Mouse (Mus musculus): ENCODE measurements around the gene Mybbp1a. TPM values are rescaled to one million over a fixed set of nuclear protein-coding genes. Genes with fewer than 3 reads are reported as not detected.
"Not testable (repeated sequence)": the region's sequence is repeated elsewhere in the genome, so short reads cannot be mapped to it uniquely, and the experiment has no call there.

Gene Mybbp1a
- polyA plus RNA-seq, 1 experiment from 2014 or later, result 61.9 TPM

GRCm38 (mm10) chr11:72421518-72422278 lies 19.5 kb upstream of the Mybbp1a start:
- Histone ChIP-seq H3K4me1 (ENCODE audit: control insufficient read depth in 2 of 2, insufficient read depth in 2 of 2, low read length in 2 of 2) (peaks cover 22 to 23% of the 10 kb centered on the region in 2 experiments), H3K27ac (replicated peaks in 1 of 2; ENCODE audit: control insufficient read depth in 1 of 2, insufficient read depth in 1 of 2, low read depth in 2 of 2, low read length in 2 of 2) (no peak overlapping the region), H3K27me3 (ENCODE audit: control insufficient read depth, insufficient read depth, low read length) (no peaks in the 10 kb centered on the region), H3K36me3 (ENCODE audit: control insufficient read depth, insufficient read depth, low read length) (no peaks in the 10 kb centered on the region), H3K4me3 (ENCODE audit: control insufficient read depth in 1 of 2, insufficient read depth in 1 of 2, low read depth in 1 of 2, low read length in 2 of 2) (no peak overlapping the region), H3K9ac (ENCODE audit: low read length) (no peak overlapping the region), H3K4me2 (ENCODE audit: low read length) (no peak overlapping the region), H3K9me3 (ENCODE audit: control insufficient read depth, low read length) (no peaks in the 10 kb centered on the region)
- 90% methylated on average over 11 of the region's 11 CpGs for WGBS
- ATAC-seq (ENCODE audit: insufficient number of reproducible peaks, insufficient read depth, low FRiP score, low read depth), result no peak

GRCm38 (mm10) chr11:72423686-72424085 lies 17.5 kb upstream of the Mybbp1a start:
- Histone ChIP-seq H3K9me3 (ENCODE audit: control insufficient read depth, low read length) (no peaks in the 10 kb centered on the region), H3K4me2 (ENCODE audit: low read length) (no peak overlapping the region), H3K4me3 (ENCODE audit: control insufficient read depth in 1 of 2, insufficient read depth in 1 of 2, low read depth in 1 of 2, low read length in 2 of 2) (no peak overlapping the region), H3K9ac (ENCODE audit: low read length) (no peak overlapping the region), H3K27me3 (ENCODE audit: control insufficient read depth, insufficient read depth, low read length) (no peaks in the 10 kb centered on the region), H3K4me1 (ENCODE audit: control insufficient read depth in 2 of 2, insufficient read depth in 2 of 2, low read length in 2 of 2) (peaks cover 3% of the 10 kb centered on the region in 2 experiments; a peak in 2 of 4 replicates), H3K36me3 (ENCODE audit: control insufficient read depth, insufficient read depth, low read length) (no peaks in the 10 kb centered on the region), H3K27ac (replicated peaks in 1 of 2; ENCODE audit: control insufficient read depth in 1 of 2, insufficient read depth in 1 of 2, low read depth in 2 of 2, low read length in 2 of 2) (no peak overlapping the region)
- 74% methylated on average over 4 of the region's 4 CpGs for WGBS
- no peak for ATAC-seq (ENCODE audit: insufficient number of reproducible peaks, insufficient read depth, low FRiP score, low read depth)

DNA sequence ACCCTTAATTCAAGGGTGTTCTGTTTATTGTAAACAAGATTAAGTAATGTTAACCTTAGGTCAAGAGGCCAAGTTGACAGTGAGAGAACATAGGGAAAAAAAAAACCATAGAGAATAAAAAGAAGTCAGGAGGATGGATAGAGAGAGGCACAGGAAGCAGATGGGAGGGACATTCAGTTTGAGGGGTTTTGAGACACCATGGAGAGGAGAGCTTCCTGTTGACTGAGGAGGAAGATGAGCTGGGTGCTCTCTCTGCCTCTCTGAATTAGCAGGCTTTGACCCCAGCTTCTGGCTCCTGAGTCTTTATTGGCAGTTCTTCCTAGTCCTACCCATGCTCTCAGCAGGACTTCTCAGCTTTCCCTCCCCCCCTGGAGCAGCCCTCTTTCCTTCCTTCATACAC lies 16.0 kb upstream of the Mybbp1a start:
- Histone ChIP-seq H3K4me1 (ENCODE audit: control insufficient read depth in 2 of 2, insufficient read depth in 2 of 2, low read length in 2 of 2) (0 out of 4 replicates have a peak, but pooled peaks cover 0 to 2% of the 10 kb centered on the region in 2 experiments), H3K4me2 (ENCODE audit: low read length) (no peak overlapping the region), H3K27me3 (ENCODE audit: control insufficient read depth, insufficient read depth, low read length) (no peaks in the 10 kb centered on the region), H3K4me3 (ENCODE audit: control insufficient read depth in 1 of 2, insufficient read depth in 1 of 2, low read depth in 1 of 2, low read length in 2 of 2) (no peak overlapping the region), H3K27ac (replicated peaks in 1 of 2; ENCODE audit: control insufficient read depth in 1 of 2, insufficient read depth in 1 of 2, low read depth in 2 of 2, low read length in 2 of 2) (no peak overlapping the region), H3K36me3 (ENCODE audit: control insufficient read depth, insufficient read depth, low read length) (no peaks in the 10 kb centered on the region), H3K9ac (ENCODE audit: low read length) (no peak overlapping the region), H3K9me3 (ENCODE audit: control insufficient read depth, low read length) (no peaks in the 10 kb centered on the region)
- ATAC-seq (ENCODE audit: insufficient number of reproducible peaks, insufficient read depth, low FRiP score, low read depth), result no peak

- Histone ChIP-seq H3K36me3 (ENCODE audit: control insufficient read depth, insufficient read depth, low read length) (no peaks in the 10 kb centered on the region), H3K4me2 (ENCODE audit: low read length) (no peak overlapping the region), H3K4me3 (ENCODE audit: control insufficient read depth in 1 of 2, insufficient read depth in 1 of 2, low read depth in 1 of 2, low read length in 2 of 2) (no peak overlapping the region), H3K4me1 (ENCODE audit: control insufficient read depth in 2 of 2, insufficient read depth in 2 of 2, low read length in 2 of 2) (0 out of 4 replicates have a peak, but pooled peaks cover 0 to 2% of the 10 kb centered on the region in 2 experiments), H3K9ac (ENCODE audit: low read length) (no peak overlapping the region), H3K27me3 (ENCODE audit: control insufficient read depth, insufficient read depth, low read length) (no peaks in the 10 kb centered on the region), H3K27ac (replicated peaks in 1 of 2; ENCODE audit: control insufficient read depth in 1 of 2, insufficient read depth in 1 of 2, low read depth in 2 of 2, low read length in 2 of 2) (no peak overlapping the region), H3K9me3 (ENCODE audit: control insufficient read depth, low read length) (no peaks in the 10 kb centered on the region)
- ATAC-seq (ENCODE audit: insufficient number of reproducible peaks, insufficient read depth, low FRiP score, low read depth), result no peak
Measured at GRCm38 (mm10) chr11:72426884-72427283, 14.3 kb upstream of the Mybbp1a start.

- no peaks in the 10 kb centered on the region for H3K9me3 ChIP-seq (ENCODE audit: control insufficient read depth, low read length)
- H3K4me2 ChIP-seq (ENCODE audit: low read length), result peak overlapping the region; percentile 47
- no peak overlapping the region for H3K4me3 ChIP-seq (ENCODE audit: control insufficient read depth in 1 of 2, insufficient read depth in 1 of 2, low read depth in 1 of 2, low read length in 2 of 2)
- H3K9ac ChIP-seq (ENCODE audit: low read length), result no peak overlapping the region
- ATAC-seq (ENCODE audit: insufficient number of reproducible peaks, insufficient read depth, low FRiP score, low read depth), result peak; percentile 35; the same call in 1 of the 2 replicates
- H3K36me3 ChIP-seq (ENCODE audit: control insufficient read depth, insufficient read depth, low read length), result no peaks in the 10 kb centered on the region
- no peak overlapping the region for H3K27ac ChIP-seq (replicated peaks in 1 of 2; ENCODE audit: control insufficient read depth in 1 of 2, insufficient read depth in 1 of 2, low read depth in 2 of 2, low read length in 2 of 2)
- 0 out of 4 replicates have a peak, but pooled peaks cover 0 to 2% of the 10 kb centered on the region in 2 experiments for H3K4me1 ChIP-seq (ENCODE audit: control insufficient read depth in 2 of 2, insufficient read depth in 2 of 2, low read length in 2 of 2)
- H3K27me3 ChIP-seq (ENCODE audit: control insufficient read depth, insufficient read depth, low read length), result no peaks in the 10 kb centered on the region
- WGBS, result 4% methylated on average over 5 of the region's 5 CpGs
Measured at GRCm38 (mm10) chr11:72428694-72429093, 12.5 kb upstream of the Mybbp1a start.

- H3K27ac ChIP-seq (replicated peaks in 1 of 2; ENCODE audit: control insufficient read depth in 1 of 2, insufficient read depth in 1 of 2, low read depth in 2 of 2, low read length in 2 of 2), result peak overlapping the region; percentile 34 to 83; a peak in 3 of 4 replicates
- peak; percentile 72 for ATAC-seq (ENCODE audit: insufficient number of reproducible peaks, insufficient read depth, low FRiP score, low read depth)
- no peaks in the 10 kb centered on the region for H3K36me3 ChIP-seq (ENCODE audit: control insufficient read depth, insufficient read depth, low read length)
- no peaks in the 10 kb centered on the region for H3K9me3 ChIP-seq (ENCODE audit: control insufficient read depth, low read length)
- H3K4me3 ChIP-seq (ENCODE audit: control insufficient read depth in 1 of 2, insufficient read depth in 1 of 2, low read depth in 1 of 2, low read length in 2 of 2), result peak overlapping the region; percentile 7 to 28; a peak in 2 of 4 replicates
- H3K4me2 ChIP-seq (ENCODE audit: low read length), result peak overlapping the region; percentile 47
- 0 out of 4 replicates have a peak, but pooled peaks cover 0 to 2% of the 10 kb centered on the region in 2 experiments for H3K4me1 ChIP-seq (ENCODE audit: control insufficient read depth in 2 of 2, insufficient read depth in 2 of 2, low read length in 2 of 2)
- no peaks in the 10 kb centered on the region for H3K27me3 ChIP-seq (ENCODE audit: control insufficient read depth, insufficient read depth, low read length)
- WGBS, result 37% methylated on average over 7 of the region's 7 CpGs
- no peak overlapping the region for H3K9ac ChIP-seq (ENCODE audit: low read length)
Measured at GRCm38 (mm10) chr11:72429288-72429690, 11.9 kb upstream of the Mybbp1a start.

GRCm38 (mm10) chr11:72430311-72431068 lies 10.7 kb upstream of the Mybbp1a start:
- H3K36me3 ChIP-seq (ENCODE audit: control insufficient read depth, insufficient read depth, low read length); H3K27ac ChIP-seq (replicated peaks in 1 of 2; ENCODE audit: control insufficient read depth in 1 of 2, insufficient read depth in 1 of 2, low read depth in 2 of 2, low read length in 2 of 2); H3K4me1 ChIP-seq (ENCODE audit: control insufficient read depth in 2 of 2, insufficient read depth in 2 of 2, low read length in 2 of 2); H3K27me3 ChIP-seq (ENCODE audit: control insufficient read depth, insufficient read depth, low read length); H3K9ac ChIP-seq (ENCODE audit: low read length); ATAC-seq (ENCODE audit: insufficient number of reproducible peaks, insufficient read depth, low FRiP score, low read depth); H3K4me3 ChIP-seq (ENCODE audit: control insufficient read depth in 1 of 2, insufficient read depth in 1 of 2, low read depth in 1 of 2, low read length in 2 of 2); H3K4me2 ChIP-seq (ENCODE audit: low read length); H3K9me3 ChIP-seq (ENCODE audit: control insufficient read depth, low read length): not testable (repeated sequence)
- 65% methylated on average over 9 of the region's 9 CpGs for WGBS
